Mouse (Mus musculus): Measurements from ENCODE around the gene Csnk2a2. TPM values are rescaled to one million over a fixed set of nuclear protein-coding genes. Genes with fewer than 3 reads are reported as not detected.

The Csnk2a2 gene
- polyA plus RNA-seq, 1 experiment = 42.1 TPM

GRCm38 (mm10) chr8:95437341-95437992 lies 52.4 kb downstream of the Csnk2a2 start:
- no peak for TF ChIP-seq GATA1 (IDR thresholded peaks at IDR 0.05; ENCODE audit: low read length)

DNA sequence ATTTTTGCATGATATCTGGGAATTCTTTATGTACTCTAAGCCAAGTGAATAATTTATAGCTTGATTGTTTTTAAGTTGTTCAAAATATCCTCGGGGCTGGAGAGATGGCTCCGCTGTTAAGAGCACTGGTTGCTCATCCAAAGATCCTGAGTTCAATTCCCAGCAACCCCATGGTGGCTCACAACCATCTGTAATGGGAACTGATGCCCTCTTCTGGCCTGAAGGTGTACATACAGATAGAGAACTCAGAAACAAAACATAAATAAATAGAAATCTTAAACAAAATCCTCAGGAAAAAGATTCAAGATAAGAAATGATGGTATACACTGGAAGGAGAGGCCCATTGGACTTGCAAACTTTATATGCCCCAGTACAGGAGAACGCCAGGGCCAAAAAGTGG lies 53.9 kb downstream of the Csnk2a2 start:
- TF ChIP-seq GATA1 (IDR thresholded peaks at IDR 0.05; ENCODE audit: low read length) = no peak

DNA sequence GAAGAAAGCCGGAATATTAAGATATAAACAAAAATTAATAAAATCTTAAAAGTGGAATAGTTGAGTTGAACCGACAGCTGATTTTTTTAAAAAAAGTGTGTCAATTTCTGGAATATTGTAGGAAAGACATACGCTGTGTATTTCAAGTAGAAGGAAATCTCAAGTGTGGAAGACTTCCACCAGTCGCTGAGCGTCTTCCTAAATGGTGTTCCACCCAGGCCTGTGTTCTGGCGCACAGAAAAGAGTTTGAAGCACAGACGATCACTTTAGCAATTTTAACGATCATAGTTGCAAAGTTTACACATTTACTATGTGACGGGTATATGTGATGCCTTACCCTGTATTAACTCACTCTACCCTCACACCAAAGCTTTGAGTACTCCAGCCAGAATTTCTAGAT lies 54.4 kb downstream of the Csnk2a2 start:
- TF ChIP-seq GATA1 (IDR thresholded peaks at IDR 0.05; ENCODE audit: low read length) = no peak

GRCm38 (mm10) chr8:95434686-95435439 lies 55.0 kb downstream of the Csnk2a2 start, which contains the start of gene Cfap20:
Gene Cfap20 (minus strand): TSS chr8:95434869.
- TF ChIP-seq GATA1 (IDR thresholded peaks at IDR 0.05; ENCODE audit: low read length) = no peak

GRCm38 (mm10) chr8:95434233-95434632 lies 55.6 kb downstream of the Csnk2a2 start:
- TF ChIP-seq GATA1 (IDR thresholded peaks at IDR 0.05; ENCODE audit: low read length) = no peak

- no peak for TF ChIP-seq GATA1 (IDR thresholded peaks at IDR 0.05; ENCODE audit: low read length)
Measured at GRCm38 (mm10) chr8:95433124-95433523, 56.7 kb downstream of the Csnk2a2 start.

GRCm38 (mm10) chr8:95432471-95432870 lies 57.4 kb downstream of the Csnk2a2 start:
- no peak for TF ChIP-seq GATA1 (IDR thresholded peaks at IDR 0.05; ENCODE audit: low read length)

DNA sequence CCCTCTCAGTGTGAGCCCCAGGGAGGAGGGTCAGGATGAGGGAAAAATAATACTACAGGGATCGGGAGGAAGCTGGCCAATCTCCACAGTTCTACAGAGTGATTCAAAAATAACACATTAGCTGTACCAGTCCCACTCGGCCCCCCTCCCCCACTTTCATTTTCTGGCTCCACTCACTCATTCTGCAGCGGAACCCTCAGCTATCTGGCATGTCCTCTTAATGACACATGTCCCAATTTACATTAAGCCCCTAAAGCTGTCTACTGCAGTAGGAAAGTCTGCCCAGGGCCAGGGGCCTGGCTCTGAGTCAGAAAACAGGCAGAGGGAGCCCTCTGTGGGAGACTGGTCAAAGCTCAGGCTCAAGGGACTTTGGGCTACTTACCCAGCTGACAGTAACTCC lies 59.9 kb downstream of the Csnk2a2 start:
- TF ChIP-seq GATA1 (IDR thresholded peaks at IDR 0.05; ENCODE audit: low read length) = no peak

- no peak for TF ChIP-seq GATA1 (IDR thresholded peaks at IDR 0.05; ENCODE audit: low read length)
Measured at GRCm38 (mm10) chr8:95427594-95428535, 62.0 kb downstream of the Csnk2a2 start.

DNA sequence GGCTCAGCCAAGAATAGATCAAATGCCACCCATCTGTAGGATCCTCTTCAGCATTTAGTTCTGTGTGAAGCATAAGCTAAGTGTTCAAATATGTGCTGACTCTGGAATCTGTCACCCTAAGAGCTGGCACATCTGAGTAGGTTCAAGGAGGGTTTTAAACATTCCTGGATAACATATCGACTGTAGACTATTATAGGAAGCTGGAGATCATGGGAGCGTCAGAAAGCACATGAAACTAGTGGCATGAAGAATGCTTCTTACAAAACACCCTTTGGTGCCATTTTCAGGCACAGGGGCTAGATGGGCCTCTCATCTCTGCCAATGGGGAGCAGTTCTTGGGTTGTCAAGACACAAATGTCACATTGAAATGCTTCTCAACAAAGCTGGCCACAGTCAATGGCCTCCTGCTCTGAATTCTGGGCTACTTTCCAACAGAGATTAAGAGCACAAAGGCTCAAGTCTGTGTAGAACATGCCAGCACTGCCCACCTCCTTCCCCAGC lies 63.0 kb downstream of the Csnk2a2 start:
- no peak for TF ChIP-seq GATA1 (IDR thresholded peaks at IDR 0.05; ENCODE audit: low read length)

DNA sequence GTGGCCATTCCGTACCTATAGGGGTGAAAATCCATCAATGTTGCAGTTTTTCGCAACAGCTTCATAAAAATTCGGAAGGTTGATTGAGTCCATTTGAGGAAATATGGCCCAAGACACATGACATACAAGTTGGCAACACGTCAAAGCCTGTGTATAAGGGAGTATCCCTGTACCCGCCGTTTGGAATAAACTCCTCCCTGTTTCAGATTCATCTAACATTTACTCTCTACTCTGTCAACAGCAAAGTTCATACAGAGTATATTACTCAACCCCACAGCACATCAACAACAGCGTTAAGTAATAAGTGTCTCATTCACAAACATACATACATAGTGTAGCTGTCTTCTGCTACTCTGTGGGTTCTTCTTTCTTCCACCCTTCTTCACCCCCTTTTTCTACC lies 65.2 kb downstream of the Csnk2a2 start:
- TF ChIP-seq GATA1 (IDR thresholded peaks at IDR 0.05; ENCODE audit: low read length) = no peak

GRCm38 (mm10) chr8:95422193-95422810 lies 67.5 kb downstream of the Csnk2a2 start:
- no peak for TF ChIP-seq GATA1 (IDR thresholded peaks at IDR 0.05; ENCODE audit: low read length)

DNA sequence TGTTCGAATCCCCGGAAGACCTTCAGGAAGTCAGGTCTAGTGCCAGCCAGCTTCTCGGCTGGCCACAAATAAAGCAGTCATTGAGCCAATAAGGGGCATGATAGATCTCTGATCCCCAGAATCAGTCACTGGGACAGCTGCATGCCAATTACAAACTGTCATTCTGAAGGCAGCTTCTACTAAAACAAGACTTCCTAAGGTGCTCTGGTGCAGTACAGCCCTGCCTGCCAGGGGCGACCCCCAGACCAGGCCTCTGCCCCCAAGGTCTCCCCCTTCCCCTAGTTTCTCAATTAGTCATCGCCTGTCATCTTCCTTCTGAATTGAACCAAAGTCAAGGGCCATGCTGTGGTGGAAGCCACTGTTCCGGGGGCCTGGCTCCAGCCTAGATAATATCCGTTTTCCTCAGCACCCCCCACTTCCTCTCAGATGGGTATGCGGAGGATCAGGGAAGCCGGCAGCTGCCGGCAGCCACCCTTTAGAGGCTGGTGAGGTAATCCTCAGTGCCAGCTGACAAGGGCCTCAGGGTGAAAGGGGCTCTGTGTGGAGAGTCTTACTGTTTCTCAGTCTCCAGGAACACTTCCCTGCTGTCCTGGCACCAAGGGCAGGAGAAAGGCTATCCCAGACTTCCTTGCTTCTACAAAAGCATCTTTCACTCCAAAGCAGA lies 78.4 kb downstream of the Csnk2a2 start:
- TF ChIP-seq GATA1 (IDR thresholded peaks at IDR 0.05; ENCODE audit: low read length) = no peak

DNA sequence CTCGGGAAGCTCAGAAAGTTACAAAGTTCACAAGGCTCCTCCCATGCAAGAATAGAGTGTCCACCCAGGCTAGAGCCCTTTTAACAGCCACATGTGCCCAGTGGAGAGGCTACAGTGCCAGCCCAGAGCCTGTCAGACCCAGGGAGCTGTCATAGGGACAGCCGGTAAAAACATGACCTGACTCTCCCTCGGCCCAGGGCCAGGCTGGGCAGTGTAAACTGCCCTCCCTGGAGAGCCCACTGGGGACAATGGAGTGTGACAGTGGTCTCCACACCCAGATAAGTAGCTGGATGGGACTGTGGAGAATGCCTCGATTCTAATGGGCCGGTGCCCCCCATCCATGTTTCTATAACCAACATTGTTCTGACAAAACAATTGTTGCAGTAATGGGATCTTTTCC lies 80.3 kb downstream of the Csnk2a2 start:
- no peak for TF ChIP-seq GATA1 (IDR thresholded peaks at IDR 0.05; ENCODE audit: low read length)

GRCm38 (mm10) chr8:95401091-95401490 lies 88.7 kb downstream of the Csnk2a2 start:
- TF ChIP-seq GATA1 (IDR thresholded peaks at IDR 0.05; ENCODE audit: low read length) = no peak
